Mouse (Mus musculus) olfactory bulb, adult 2 months (tissue): Measurements from ENCODE around the gene Ankmy1. TPM values are rescaled to one million over a fixed set of nuclear protein-coding genes. Genes with fewer than 3 reads are reported as not detected.

Experiments used
- H3K27ac ChIP-seq: fragments of 200-500 bp; 2 replicates; pipeline ENCODE4 v1.5.1; 2012; ENCODE audit warnings: low read depth, low read length; ENCODE audit not compliant: insufficient read depth
- H3K4me1 ChIP-seq: fragments of 200-500 bp; 2 replicates; pipeline ENCODE4 v1.6.1; 2012; ENCODE audit warnings: low read length; ENCODE audit not compliant: control insufficient read depth, insufficient read depth
- H3K4me3 ChIP-seq: fragments of 200-500 bp; 2 replicates; pipeline ENCODE4 v1.5.1; 2012; ENCODE audit warnings: mild to moderate bottlenecking, low read depth, low read length, moderate library complexity; ENCODE audit not compliant: insufficient read depth
- CTCF ChIP-seq: fragments of 200-500 bp; IDR thresholded peaks from 2 replicates; pipeline ENCODE4 v1.5.1; 2012; ENCODE audit warnings: low read depth, mild to moderate bottlenecking, low read length, moderate library complexity; ENCODE audit not compliant: insufficient read depth
- POLR2A ChIP-seq: fragments of 200-500 bp; IDR thresholded peaks from 2 replicates; pipeline ENCODE4 v1.6.1; 2012; ENCODE audit warnings: mild to moderate bottlenecking, low read depth, low read length, moderate library complexity; ENCODE audit not compliant: insufficient read depth
- WGBS: fragments of 180-500 bp; shearing (Covaris S2); methylation state at CpG from one replicate; pipeline ENCODE4 v1.1.7; 2018; 5-methylcytosine and 5-hydroxymethylcytosine counted together
- polyA plus RNA-seq: library from polyadenylated mRNA; stranded (reverse); fragments of >200 nt; gene quantifications from 2 replicates; pipeline ENCODE4 v1.2.4, GENCODE M21; 2012; ENCODE audit warnings: low replicate concordance; ENCODE audit not compliant: missing spikeins, insufficient read depth, insufficient read length

Ankmy1 gene
- polyA plus RNA-seq, 1 experiment, result not detected

- TF ChIP-seq CTCF (no peak), POLR2A (no peak)
- no peaks in the 10 kb centered on the region for H3K4me1 ChIP-seq
- H3K4me3 ChIP-seq, result no peak overlapping the region
- WGBS, result 80% methylated on average over 4 of the region's 4 CpGs
- H3K27ac ChIP-seq, result no peak overlapping the region
These were observed 39.4 kb downstream of the Ankmy1 start for GRCm38 (mm10) chr1:92863268-92863667.

- H3K4me3 ChIP-seq, result no peak overlapping the region
- TF ChIP-seq CTCF (no peak), POLR2A (no peak)
- H3K27ac ChIP-seq, result no peak overlapping the region
- no peaks in the 10 kb centered on the region for H3K4me1 ChIP-seq
- WGBS, result 56% methylated on average over 6 of the region's 6 CpGs
These were observed 41.2 kb downstream of the Ankmy1 start for GRCm38 (mm10) chr1:92861503-92861902.

GRCm38 (mm10) chr1:92852450-92852849 lies 50.3 kb downstream of the Ankmy1 start:
- Histone ChIP-seq H3K4me1 (peaks cover 33% of the 10 kb centered on the region), H3K4me3 (no peak overlapping the region), H3K27ac (no peak overlapping the region)
- WGBS, result 80% methylated on average over 2 of the region's 2 CpGs
- TF ChIP-seq POLR2A (no peak), CTCF (no peak)

GRCm38 (mm10) chr1:92849938-92850574 lies 52.6 kb downstream of the Ankmy1 start:
- WGBS, result 42% methylated on average over 13 of the region's 13 CpGs

GRCm38 (mm10) chr1:92849491-92849890 lies 53.2 kb downstream of the Ankmy1 start:
- Histone ChIP-seq H3K4me1 (peaks cover 35% of the 10 kb centered on the region), H3K4me3 (peak overlapping the region; percentile 49), H3K27ac (peak overlapping the region; percentile 42)
- no peak for TF ChIP-seq POLR2A
- TF ChIP-seq CTCF, result no peak; the same call in 1 of the 2 replicates
- WGBS, result 67% methylated on average over 2 of the region's 2 CpGs

More at GRCm38 (mm10) chr1:92849938-92850574, 52.6 kb downstream of the Ankmy1 start:
- H3K4me1 ChIP-seq, result peaks cover 33% of the 10 kb centered on the region
- no peak for TF ChIP-seq POLR2A
- TF ChIP-seq CTCF, result no peak
- H3K27ac ChIP-seq, result no peak overlapping the region
- peak overlapping the region; percentile 49; the same call in 1 of the 2 replicates for H3K4me3 ChIP-seq

GRCm38 (mm10) chr1:92847873-92848839 lies 54.5 kb downstream of the Ankmy1 start:
- peak overlapping the region; percentile 16; the same call in 1 of the 2 replicates for H3K27ac ChIP-seq
- TF ChIP-seq CTCF (no peak), POLR2A (no peak)
- WGBS, result 11% methylated on average over 41 of the region's 41 CpGs
- peak overlapping the region; percentile 49 for H3K4me3 ChIP-seq
- peaks cover 48% of the 10 kb centered on the region for H3K4me1 ChIP-seq

GRCm38 (mm10) chr1:92845889-92846288 lies 56.8 kb downstream of the Ankmy1 start:
- TF ChIP-seq POLR2A (no peak), CTCF (no peak)
- 84% methylated on average over 7 of the region's 7 CpGs for WGBS
- no peak overlapping the region for H3K27ac ChIP-seq
- no peak overlapping the region for H3K4me3 ChIP-seq
- H3K4me1 ChIP-seq, result peaks cover 52% of the 10 kb centered on the region

GRCm38 (mm10) chr1:92841427-92841826 lies 61.3 kb downstream of the Ankmy1 start:
- H3K4me1 ChIP-seq, result peaks cover 41% of the 10 kb centered on the region
- WGBS, result 20% methylated on average over 3 of the region's 3 CpGs
- H3K27ac ChIP-seq, result no peak overlapping the region
- H3K4me3 ChIP-seq, result no peak overlapping the region
- TF ChIP-seq POLR2A, result no peak
- TF ChIP-seq CTCF, result no peak
